Mouse (Mus musculus): ENCODE data around the gene Susd3.

Susd3 gene

GRCm38 (mm10) chr13:49213531-49213932, 35.0 kb downstream of the Susd3 start:
- DNase-seq (ENCODE audit: extremely low read depth, low read depth) = no peak

GRCm38 (mm10) chr13:49212711-49213500, 35.6 kb downstream of the Susd3 start:
- no peak for DNase-seq (ENCODE audit: extremely low read depth, low read depth)

GRCm38 (mm10) chr13:49209306-49209705, 39.2 kb downstream of the Susd3 start:
- no peak for DNase-seq (ENCODE audit: extremely low read depth, low read depth)

GRCm38 (mm10) chr13:49206341-49206740, 42.2 kb downstream of the Susd3 start:
- no peak for DNase-seq (ENCODE audit: extremely low read depth, low read depth)

- peak; percentile 43 for DNase-seq (ENCODE audit: extremely low read depth, low read depth)
Measured at GRCm38 (mm10) chr13:49205381-49205998, 43.0 kb downstream of the Susd3 start.

GRCm38 (mm10) chr13:49202556-49202955, 46.0 kb downstream of the Susd3 start:
- no peak for DNase-seq (ENCODE audit: extremely low read depth, low read depth)

- no peak for DNase-seq (ENCODE audit: extremely low read depth, low read depth)
Measured at GRCm38 (mm10) chr13:49200688-49201087, 47.8 kb downstream of the Susd3 start.

GRCm38 (mm10) chr13:49199891-49200290, 48.6 kb downstream of the Susd3 start:
- no peak for DNase-seq (ENCODE audit: extremely low read depth, low read depth)

GRCm38 (mm10) chr13:49198734-49199133, 49.8 kb downstream of the Susd3 start:
- no peak for DNase-seq (ENCODE audit: extremely low read depth, low read depth)

GRCm38 (mm10) chr13:49196766-49197165, 51.7 kb downstream of the Susd3 start:
- DNase-seq (ENCODE audit: extremely low read depth, low read depth) = no peak

GRCm38 (mm10) chr13:49196211-49196610, 52.3 kb downstream of the Susd3 start:
- DNase-seq (ENCODE audit: extremely low read depth, low read depth) = no peak

GRCm38 (mm10) chr13:49195651-49196050, 52.9 kb downstream of the Susd3 start:
- DNase-seq (ENCODE audit: extremely low read depth, low read depth) = no peak

- DNase-seq (ENCODE audit: extremely low read depth, low read depth) = no peak
Measured at GRCm38 (mm10) chr13:49194811-49195210, 53.7 kb downstream of the Susd3 start.

- no peak for DNase-seq (ENCODE audit: extremely low read depth, low read depth)
Measured at GRCm38 (mm10) chr13:49193650-49194049, 54.9 kb downstream of the Susd3 start.

GRCm38 (mm10) chr13:49192156-49192855, 56.2 kb downstream of the Susd3 start:
- DNase-seq (ENCODE audit: extremely low read depth, low read depth) = no peak

- no peak for DNase-seq (ENCODE audit: extremely low read depth, low read depth)
Measured at GRCm38 (mm10) chr13:49191673-49192035, 56.9 kb downstream of the Susd3 start.

- DNase-seq (ENCODE audit: extremely low read depth, low read depth) = no peak
Measured at GRCm38 (mm10) chr13:49190876-49191672, 57.4 kb downstream of the Susd3 start.

GRCm38 (mm10) chr13:49189970-49190870, 58.3 kb downstream of the Susd3 start:
- DNase-seq (ENCODE audit: extremely low read depth, low read depth) = no peak

- DNase-seq (ENCODE audit: extremely low read depth, low read depth) = no peak
Measured at GRCm38 (mm10) chr13:49188966-49189360, 59.5 kb downstream of the Susd3 start.

- DNase-seq (ENCODE audit: extremely low read depth, low read depth) = no peak
Measured at GRCm38 (mm10) chr13:49188219-49188965, 60.1 kb downstream of the Susd3 start.
